Mouse (Mus musculus): ENCODE data around the gene Sptbn4. TPM values are rescaled to one million over a fixed set of nuclear protein-coding genes. Genes with fewer than 3 reads are reported as not detected.

The Sptbn4 gene
- polyA plus RNA-seq, 1 experiment from 2014 or later: 0.57 TPM

DNA sequence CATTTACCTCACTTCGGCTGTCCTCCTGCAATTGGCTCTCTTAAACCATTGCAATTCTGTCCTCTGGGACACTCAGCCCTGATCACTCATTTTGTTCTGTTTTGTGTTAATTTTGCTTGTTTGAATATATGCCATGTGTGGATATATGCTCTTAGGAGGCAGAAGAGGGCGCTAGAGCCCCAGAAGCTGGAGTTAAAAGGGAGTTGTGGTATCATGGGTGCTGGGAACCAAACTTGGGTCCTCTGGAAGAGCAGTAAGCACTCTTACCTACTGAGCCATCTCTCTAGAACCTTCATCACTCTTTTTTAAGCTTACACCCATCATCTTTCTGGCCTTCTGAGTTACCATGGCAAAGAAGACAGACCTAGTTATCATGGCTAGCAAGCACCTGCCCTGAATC is 88.3 kb downstream of the Sptbn4 start:
- DNase-seq (ENCODE audit: low spot score): no peak
- peaks cover 33% of the 10 kb centered on the region for H3K27me3 ChIP-seq (ENCODE audit: control insufficient read depth, insufficient read depth, low read length)

DNA sequence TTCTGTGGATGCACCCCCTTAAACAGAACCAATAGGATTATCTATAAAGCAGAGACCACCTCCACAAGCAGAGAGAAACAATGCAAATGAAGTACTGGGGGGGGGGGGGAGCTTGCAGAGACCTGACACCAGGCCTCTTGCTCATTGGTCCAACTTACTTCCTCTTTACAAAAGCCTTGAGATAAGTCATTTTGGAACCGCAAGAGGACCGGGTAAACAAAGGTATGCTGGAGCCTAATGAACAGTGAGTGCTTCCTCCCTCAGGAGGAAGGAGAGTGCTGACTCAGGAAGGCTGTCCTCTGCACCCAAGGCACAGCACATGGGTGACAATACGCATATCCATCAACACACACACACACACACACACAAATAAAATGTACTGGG is 89.9 kb downstream of the Sptbn4 start:
- no peak overlapping the region for H3K4me2 ChIP-seq (replicated peaks; ENCODE audit: low read depth, low read length)

More for the DNA sequence above, 88.3 kb downstream of the Sptbn4 start:
- Histone ChIP-seq H3K9me3 (ENCODE audit: control insufficient read depth, low read length) (no peaks in the 10 kb centered on the region), H3K4me2 (replicated peaks; ENCODE audit: low read depth, low read length) (no peak overlapping the region), H3K4me1 (replicated peaks; ENCODE audit: control insufficient read depth, insufficient read depth, low read length) (peaks cover 5% of the 10 kb centered on the region), H3K9ac (ENCODE audit: low read depth, low read length) (no peak overlapping the region), H3K27ac (ENCODE audit: low read depth, low read length) (no peak overlapping the region), H3K4me3 (ENCODE audit: low read depth, low read length) (no peak overlapping the region), H3K36me3 (ENCODE audit: control insufficient read depth, insufficient read depth, low read length) (no peaks in the 10 kb centered on the region)
- WGBS: 62% methylated on average over 2 of the region's 2 CpGs
- no peak for ATAC-seq (ENCODE audit: low FRiP score)

DNA sequence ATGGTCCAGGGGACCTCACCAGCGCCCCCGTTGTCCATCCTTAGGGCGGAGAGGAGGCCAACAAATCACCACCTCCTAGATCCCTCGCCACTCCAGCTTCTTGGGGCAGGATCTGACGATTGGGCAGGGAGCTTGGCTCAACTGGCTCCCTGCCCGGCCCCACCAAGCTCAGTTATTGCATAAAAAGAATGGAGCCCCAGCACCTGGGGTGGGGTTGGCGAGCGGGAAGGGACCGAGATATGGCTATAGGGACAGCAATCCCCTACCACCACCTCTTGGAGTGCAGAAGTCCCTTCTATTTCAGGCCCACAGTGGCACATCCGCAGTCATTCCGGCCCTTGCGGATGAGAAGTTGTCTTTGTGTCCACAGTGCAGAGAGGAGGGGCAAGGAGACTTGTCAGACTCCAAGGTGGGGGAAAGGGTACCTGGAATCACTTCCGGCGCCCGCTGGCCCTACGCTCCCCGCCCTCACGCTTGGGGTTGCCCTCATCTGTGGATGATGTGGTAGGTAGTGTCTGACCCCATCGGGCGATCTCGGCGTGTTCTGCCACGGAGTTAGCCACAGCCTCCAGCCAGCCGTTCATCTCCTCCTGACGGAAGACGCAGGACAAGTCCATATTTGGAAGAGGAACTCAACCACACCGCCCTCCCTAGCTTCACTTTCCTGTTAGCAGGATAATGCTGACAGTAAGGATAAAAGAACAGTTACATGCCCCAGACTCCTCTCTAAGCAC is 90.5 kb downstream of the Sptbn4 start, which contains the start of gene Gm20479:
TSS of gene Gm20479 (minus strand) at position 559 of the 734 bp plus-strand sequence.
- no peak for ATAC-seq (ENCODE audit: low FRiP score)
- H3K9me3 ChIP-seq (ENCODE audit: control insufficient read depth, low read length): no peaks in the 10 kb centered on the region
- no peak for DNase-seq (ENCODE audit: low spot score)
- no peaks in the 10 kb centered on the region for H3K36me3 ChIP-seq (ENCODE audit: control insufficient read depth, insufficient read depth, low read length)
- peak within 1 kb of the TSS; percentile 68 for H3K4me2 ChIP-seq (replicated peaks; ENCODE audit: low read depth, low read length)
- peaks cover 15% of the 10 kb centered on the region for H3K27me3 ChIP-seq (ENCODE audit: control insufficient read depth, insufficient read depth, low read length)
- peak within 1 kb of the TSS; percentile 36 for H3K9ac ChIP-seq (ENCODE audit: low read depth, low read length)
- WGBS: 6% methylated on average over 27 of the region's 27 CpGs
- no peak within 1 kb of the TSS for H3K27ac ChIP-seq (ENCODE audit: low read depth, low read length)
- peaks cover 5% of the 10 kb centered on the region; the same call in 1 of the 2 replicates for H3K4me1 ChIP-seq (replicated peaks; ENCODE audit: control insufficient read depth, insufficient read depth, low read length)
- H3K4me3 ChIP-seq (ENCODE audit: low read depth, low read length): peak within 1 kb of the TSS; percentile 67

More for the DNA sequence above, 89.9 kb downstream of the Sptbn4 start:
- no peak for DNase-seq (ENCODE audit: low spot score)
- Histone ChIP-seq H3K9ac (ENCODE audit: low read depth, low read length) (no peak overlapping the region), H3K27ac (ENCODE audit: low read depth, low read length) (no peak overlapping the region), H3K27me3 (ENCODE audit: control insufficient read depth, insufficient read depth, low read length) (peaks cover 19% of the 10 kb centered on the region), H3K36me3 (ENCODE audit: control insufficient read depth, insufficient read depth, low read length) (no peaks in the 10 kb centered on the region), H3K9me3 (ENCODE audit: control insufficient read depth, low read length) (no peaks in the 10 kb centered on the region), H3K4me1 (replicated peaks; ENCODE audit: control insufficient read depth, insufficient read depth, low read length) (peaks cover 5% of the 10 kb centered on the region; the same call in 1 of the 2 replicates), H3K4me3 (ENCODE audit: low read depth, low read length) (peak overlapping the region; percentile 13; the same call in 1 of the 2 replicates)
- no peak for ATAC-seq (ENCODE audit: low FRiP score)
- WGBS: 33% methylated on average over 3 of the region's 3 CpGs

DNA sequence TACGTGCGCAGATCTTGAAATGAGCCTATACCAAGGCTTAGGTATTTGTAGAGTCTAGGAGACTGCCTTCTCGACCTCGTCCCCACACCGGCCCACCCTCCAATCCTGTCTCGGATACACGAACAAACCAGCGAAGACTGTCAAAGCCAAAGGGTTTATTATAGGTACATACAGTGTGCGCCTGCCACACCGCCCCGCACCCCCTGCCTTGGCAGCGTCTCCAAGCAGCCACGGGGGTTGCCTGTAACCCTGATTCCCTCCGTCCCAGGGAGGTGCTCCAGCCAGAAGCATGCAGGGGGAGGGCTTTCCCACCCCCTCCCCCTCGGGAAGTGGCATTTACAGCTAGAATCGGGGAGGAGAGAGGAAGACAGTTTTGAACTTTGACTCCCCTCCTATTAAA is 91.2 kb downstream of the Sptbn4 start:
- peaks cover 5% of the 10 kb centered on the region; the same call in 1 of the 2 replicates for H3K4me1 ChIP-seq (replicated peaks; ENCODE audit: control insufficient read depth, insufficient read depth, low read length)
- peaks cover 15% of the 10 kb centered on the region for H3K27me3 ChIP-seq (ENCODE audit: control insufficient read depth, insufficient read depth, low read length)
- no peaks in the 10 kb centered on the region for H3K36me3 ChIP-seq (ENCODE audit: control insufficient read depth, insufficient read depth, low read length)
- H3K9me3 ChIP-seq (ENCODE audit: control insufficient read depth, low read length): no peaks in the 10 kb centered on the region
- DNase-seq (ENCODE audit: low spot score) (no peak), ATAC-seq (ENCODE audit: low FRiP score) (peak; percentile 63)
- H3K9ac ChIP-seq (ENCODE audit: low read depth, low read length): peak overlapping the region; percentile 36
- 3% methylated on average over 16 of the region's 16 CpGs for WGBS
- H3K27ac ChIP-seq (ENCODE audit: low read depth, low read length): no peak overlapping the region
- peak overlapping the region; percentile 68 for H3K4me2 ChIP-seq (replicated peaks; ENCODE audit: low read depth, low read length)
- peak overlapping the region; percentile 67 for H3K4me3 ChIP-seq (ENCODE audit: low read depth, low read length)

DNA sequence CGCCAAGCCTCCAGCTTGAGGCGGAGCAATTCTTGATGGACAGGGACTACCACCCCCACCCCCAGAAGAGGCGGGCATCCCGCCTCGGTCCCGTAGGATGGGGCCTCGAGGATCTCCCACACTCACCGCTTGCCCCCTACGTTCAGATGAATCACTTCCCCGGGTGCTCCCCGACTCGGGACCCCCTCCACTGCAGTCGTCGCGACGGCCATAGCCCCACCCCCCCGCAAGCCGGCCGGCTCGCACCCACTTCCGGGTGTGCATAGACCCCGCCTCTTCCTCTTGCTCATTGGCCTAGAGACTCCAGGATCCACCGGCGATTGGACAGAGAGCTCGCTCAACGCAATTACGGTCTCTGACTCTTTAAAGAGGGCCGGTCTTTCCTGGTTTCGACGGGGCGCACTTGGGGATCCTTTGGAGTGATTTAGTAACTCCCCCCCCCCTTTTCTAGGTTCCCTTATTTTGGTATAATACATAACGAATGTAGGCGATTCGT is 91.7 kb downstream of the Sptbn4 start, which contains the start of gene Shkbp1:
TSS of gene Shkbp1 (minus strand) at position 275 of the 496 bp plus-strand sequence.
- peak within 1 kb of the TSS; percentile 68 for H3K4me2 ChIP-seq (replicated peaks; ENCODE audit: low read depth, low read length)
- ATAC-seq (ENCODE audit: low FRiP score) (peak; percentile 94), DNase-seq (ENCODE audit: low spot score) (peak; percentile 90)
- H3K27me3 ChIP-seq (ENCODE audit: control insufficient read depth, insufficient read depth, low read length): peaks cover 15% of the 10 kb centered on the region
- no peaks in the 10 kb centered on the region for H3K9me3 ChIP-seq (ENCODE audit: control insufficient read depth, low read length)
- H3K9ac ChIP-seq (ENCODE audit: low read depth, low read length): peak within 1 kb of the TSS; percentile 77
- H3K4me3 ChIP-seq (ENCODE audit: low read depth, low read length): peak within 1 kb of the TSS; percentile 67
- no peaks in the 10 kb centered on the region for H3K36me3 ChIP-seq (ENCODE audit: control insufficient read depth, insufficient read depth, low read length)
- WGBS: under 1% methylated on average over 34 of the region's 34 CpGs
- H3K4me1 ChIP-seq (replicated peaks; ENCODE audit: control insufficient read depth, insufficient read depth, low read length): peaks cover 5% of the 10 kb centered on the region; the same call in 1 of the 2 replicates
- H3K27ac ChIP-seq (ENCODE audit: low read depth, low read length): no peak within 1 kb of the TSS

DNA sequence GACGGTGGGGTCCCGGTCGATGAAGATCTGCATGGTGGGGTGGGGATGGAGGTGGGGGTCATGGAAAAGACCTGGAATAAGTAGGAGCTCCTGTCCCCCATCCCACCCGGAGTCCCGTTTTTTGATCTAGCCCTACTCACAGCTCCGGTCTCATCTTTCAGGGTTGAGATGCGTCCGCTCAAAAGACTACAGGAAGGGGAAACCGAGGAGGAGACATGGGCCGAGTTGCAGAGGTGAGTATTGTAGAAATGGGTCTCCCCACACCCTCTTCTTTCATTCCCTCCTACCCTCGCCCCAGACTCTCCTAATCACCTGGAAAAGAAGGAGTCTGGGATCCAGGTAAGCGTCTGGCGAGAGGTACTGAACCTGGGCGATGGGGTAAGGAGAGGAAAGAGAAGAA is 92.2 kb downstream of the Sptbn4 start:
- H3K4me3 ChIP-seq (ENCODE audit: low read depth, low read length): peak overlapping the region; percentile 67
- no peaks in the 10 kb centered on the region for H3K9me3 ChIP-seq (ENCODE audit: control insufficient read depth, low read length)
- H3K27me3 ChIP-seq (ENCODE audit: control insufficient read depth, insufficient read depth, low read length): peaks cover 15% of the 10 kb centered on the region
- peak overlapping the region; percentile 77 for H3K9ac ChIP-seq (ENCODE audit: low read depth, low read length)
- DNase-seq (ENCODE audit: low spot score) (peak; percentile 41), ATAC-seq (ENCODE audit: low FRiP score) (no peak; the same call in 1 of the 2 replicates)
- WGBS: 10% methylated on average over 14 of the region's 14 CpGs
- peak overlapping the region; percentile 68 for H3K4me2 ChIP-seq (replicated peaks; ENCODE audit: low read depth, low read length)
- H3K4me1 ChIP-seq (replicated peaks; ENCODE audit: control insufficient read depth, insufficient read depth, low read length): peaks cover 5% of the 10 kb centered on the region; the same call in 1 of the 2 replicates
- H3K36me3 ChIP-seq (ENCODE audit: control insufficient read depth, insufficient read depth, low read length): no peaks in the 10 kb centered on the region
- no peak overlapping the region for H3K27ac ChIP-seq (ENCODE audit: low read depth, low read length)

DNA sequence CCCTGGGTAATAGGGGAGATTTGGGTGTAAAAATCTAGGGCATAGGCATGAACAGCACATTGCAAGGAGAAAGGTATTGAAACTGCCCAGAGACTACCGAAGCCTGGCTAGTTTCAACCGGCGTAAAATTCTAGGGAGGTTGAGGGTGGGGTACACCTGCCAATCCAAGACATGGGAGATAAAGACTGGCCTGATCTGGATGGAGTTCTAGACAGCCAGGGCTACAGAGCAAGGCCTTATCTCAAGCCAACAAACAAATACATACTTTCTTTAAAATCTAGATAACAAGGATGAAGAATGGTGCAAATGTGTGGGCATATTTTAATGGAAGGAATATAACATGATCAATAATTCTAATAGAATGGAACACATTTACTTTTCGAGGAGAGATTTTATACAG is 92.7 kb downstream of the Sptbn4 start:
- H3K36me3 ChIP-seq (ENCODE audit: control insufficient read depth, insufficient read depth, low read length): no peaks in the 10 kb centered on the region
- H3K4me1 ChIP-seq (replicated peaks; ENCODE audit: control insufficient read depth, insufficient read depth, low read length): peaks cover 5% of the 10 kb centered on the region; the same call in 1 of the 2 replicates
- peaks cover 15% of the 10 kb centered on the region for H3K27me3 ChIP-seq (ENCODE audit: control insufficient read depth, insufficient read depth, low read length)
- no peak for ATAC-seq (ENCODE audit: low FRiP score)
- peak overlapping the region; percentile 68 for H3K4me2 ChIP-seq (replicated peaks; ENCODE audit: low read depth, low read length)
- H3K9ac ChIP-seq (ENCODE audit: low read depth, low read length): peak overlapping the region; percentile 77
- H3K9me3 ChIP-seq (ENCODE audit: control insufficient read depth, low read length): no peaks in the 10 kb centered on the region
- H3K4me3 ChIP-seq (ENCODE audit: low read depth, low read length): peak overlapping the region; percentile 67
- no peak overlapping the region for H3K27ac ChIP-seq (ENCODE audit: low read depth, low read length)
- no peak for DNase-seq (ENCODE audit: low spot score)
- 44% methylated on average over 4 of the region's 4 CpGs for WGBS

DNA sequence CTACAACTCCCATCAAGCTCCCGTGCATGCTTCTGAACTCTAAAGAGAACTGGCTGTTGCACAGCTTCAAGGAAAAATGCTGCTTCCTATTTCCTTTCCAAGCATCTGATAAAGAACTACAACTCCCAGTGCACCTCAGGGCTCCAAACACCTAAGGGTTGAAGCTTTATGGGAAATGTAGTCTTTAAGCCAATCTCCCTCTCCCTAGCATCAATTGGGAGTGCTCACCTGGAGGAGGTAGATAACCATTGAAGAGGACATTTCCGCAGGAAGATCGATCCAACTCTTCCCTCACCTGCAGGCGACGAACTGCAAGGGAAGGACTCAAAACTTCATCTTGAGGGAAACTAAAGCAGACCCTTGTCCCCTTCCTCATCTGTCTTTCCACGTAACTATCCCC is 93.3 kb downstream of the Sptbn4 start:
- Histone ChIP-seq H3K9ac (ENCODE audit: low read depth, low read length) (no peak overlapping the region), H3K9me3 (ENCODE audit: control insufficient read depth, low read length) (no peaks in the 10 kb centered on the region), H3K36me3 (ENCODE audit: control insufficient read depth, insufficient read depth, low read length) (no peaks in the 10 kb centered on the region), H3K4me1 (replicated peaks; ENCODE audit: control insufficient read depth, insufficient read depth, low read length) (peaks cover 5% of the 10 kb centered on the region; the same call in 1 of the 2 replicates), H3K4me2 (replicated peaks; ENCODE audit: low read depth, low read length) (peak overlapping the region; percentile 68), H3K27me3 (ENCODE audit: control insufficient read depth, insufficient read depth, low read length) (peaks cover 15% of the 10 kb centered on the region), H3K27ac (ENCODE audit: low read depth, low read length) (no peak overlapping the region), H3K4me3 (ENCODE audit: low read depth, low read length) (peak overlapping the region; percentile 67; the same call in 1 of the 2 replicates)
- DNase-seq (ENCODE audit: low spot score) (no peak), ATAC-seq (ENCODE audit: low FRiP score) (no peak)
- 25% methylated on average over 6 of the region's 6 CpGs for WGBS
